Comparison of ENCODE assay signal across 23 mouse cellular contexts in genomic region chr7:49181010-49181409, GRCm38 (mm10).
DNase-seq lines count a peak whose midpoint lies in the region; ATAC-seq and TF ChIP-seq lines count a peak whose summit lies in the region.
"Had no signal": no experiment of that assay in that cellular context is flagged by ENCODE, and none has a peak within 500 bp of the region (broad histone marks: within the 10 kb centered on the region; RNA-seq: fewer than 3 reads in every experiment).

No protein-coding gene starts in this region.

- DNase-seq in frontal cortex, postnatal 36 days (ENCODE audit: low spot score in 2 of 2) = no peak
- DNase-seq in left cerebral cortex, adult 2 months (ENCODE audit: extremely low spot score in 1 of 2, low spot score in 2 of 2) = no peak
- DNase-seq in left cerebral cortex, adult 18-20 months (ENCODE audit: low spot score in 2 of 2) = no peak
- no peak for DNase-seq in right cerebral cortex, postnatal 4 days
- DNase-seq in lung, adult 18-20 months = no peak
- DNase-seq: adrenal gland, adult 8-10 months; adrenal gland, postnatal 14 days; adrenal gland, postnatal 36 days; B cell, adult 2 months; cerebellum, adult 11 months; cerebellum, adult 18-20 months; cerebellum, adult 8-10 months; cerebellum, adult 9-11 months; cerebellum, postnatal 36 days had no signal

- TF ChIP-seq CTCF in left cerebral cortex, adult 2 months (IDR thresholded peaks at IDR 0.05) = no peak
- no peak for TF ChIP-seq CTCF in olfactory bulb, adult 2 months (IDR thresholded peaks at IDR 0.05; ENCODE audit: insufficient read depth, low read depth, low read length)

- WGBS in olfactory bulb, adult 2 months = 31% methylated on average over 8 of the region's 8 CpGs

- H3K4me3 ChIP-seq in left cerebral cortex, adult 2 months = no peak overlapping the region
- no peak overlapping the region for H3K4me3 ChIP-seq in olfactory bulb, adult 2 months (ENCODE audit: insufficient read depth, low read depth, low read length)
- H3K4me3 ChIP-seq: embryonic facial prominence, embryonic 10.5 days; embryonic facial prominence, embryonic 12.5 days; forebrain, embryonic 13.5 days had no signal

- intact Hi-C loops in left cerebral cortex, adult 2 months (cut with DNase I) = no loop called here

- peaks cover 48% of the 10 kb centered on the region for H3K4me1 ChIP-seq in olfactory bulb, adult 2 months (ENCODE audit: control insufficient read depth, insufficient read depth, low read length)
- H3K4me1 ChIP-seq: embryonic facial prominence, embryonic 10.5 days; embryonic facial prominence, embryonic 12.5 days had no signal

- TF ChIP-seq POLR2A in olfactory bulb, adult 2 months (IDR thresholded peaks at IDR 0.05; ENCODE audit: insufficient read depth, low read depth, low read length) = no peak

- peak overlapping the region; percentile 55; the same call in 1 of the 2 replicates for H3K27ac ChIP-seq in left cerebral cortex, adult 2 months
- H3K27ac ChIP-seq in olfactory bulb, adult 2 months (ENCODE audit: insufficient read depth, low read depth, low read length) = peak overlapping the region; percentile 74
- H3K27ac ChIP-seq: embryonic facial prominence, embryonic 10.5 days; embryonic facial prominence, embryonic 12.5 days; forebrain, embryonic 13.5 days had no signal

- peak; percentile 43 for ATAC-seq in frontal cortex, adult (ENCODE audit: low TSS enrichment)
- ATAC-seq: activated CD4-positive, CD25-positive, alpha-beta regulatory T cell, adult 4 months; CD4-positive, CD25-positive, alpha-beta regulatory T cell, adult 4 months; forebrain, embryonic 13.5 days; forebrain, embryonic 16.5 days; Patski had no signal
